Mouse (Mus musculus): ENCODE measurements around the gene Dkk2. TPM values are rescaled to one million over a fixed set of nuclear protein-coding genes. Genes with fewer than 3 reads are reported as not detected.

Dkk2 gene
- total and polyA plus RNA-seq, 3 experiments = not detected

DNA sequence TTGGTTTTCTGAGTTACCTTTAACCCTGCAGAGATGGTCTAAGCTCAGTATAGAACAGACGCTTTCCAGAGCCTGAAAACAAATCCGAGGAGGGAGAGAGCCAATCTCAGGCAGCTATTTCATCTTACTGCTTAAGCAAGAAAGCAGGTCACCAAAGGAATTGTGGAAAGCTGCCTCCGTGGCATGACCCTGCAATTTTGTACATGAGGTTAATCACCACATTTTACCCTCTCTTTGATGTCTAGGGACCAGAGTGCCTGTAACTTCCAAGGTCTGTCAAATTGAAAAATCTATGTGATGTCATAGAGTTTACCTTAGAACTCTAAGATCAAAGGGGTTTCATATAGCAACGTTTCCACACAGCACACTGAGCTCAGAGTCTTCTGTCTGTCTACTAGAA lies 37.5 kb downstream of the Dkk2 start:
- Histone ChIP-seq H3K27me3 (ENCODE audit: control insufficient read depth in 1 of 2, insufficient read depth in 2 of 2, low read length in 2 of 2) (no peaks in the 10 kb centered on the region), H3K79me2 (ENCODE audit: control insufficient read depth, insufficient read depth, low read length, poor library complexity) (no peaks in the 10 kb centered on the region), H3K27ac (ENCODE audit: control insufficient read depth, low read depth, low read length) (no peak overlapping the region), H3K4me1 (ENCODE audit: control insufficient read depth in 1 of 2, insufficient read depth in 2 of 2, low read length in 2 of 2) (no peaks in the 10 kb centered on the region), H3K9ac (ENCODE audit: control insufficient read depth, low read depth, low read length, poor library complexity, severe bottlenecking) (no peak overlapping the region), H3K9me3 (replicated peaks; ENCODE audit: insufficient read depth, low read length) (no peaks in the 10 kb centered on the region), H3K36me3 (ENCODE audit: control insufficient read depth in 1 of 2, insufficient read depth in 2 of 2, low read length in 2 of 2) (no peaks in the 10 kb centered on the region), H3K4me3 (ENCODE audit: control insufficient read depth in 1 of 2, insufficient read depth in 1 of 2, low read depth in 2 of 2, low read length in 2 of 2) (no peak overlapping the region)
- no peak for DNase-seq (ENCODE audit: low read depth, low spot score)
- TF ChIP-seq ZMIZ1 (IDR thresholded peaks at IDR 0.05; ENCODE audit: low read depth, low read length) (no peak), NELFE (IDR thresholded peaks at IDR 0.05; ENCODE audit: low read depth, low read length) (no peak), MEF2A (IDR thresholded peaks at IDR 0.05; ENCODE audit: extremely low read depth, insufficient replicate concordance, low read depth, low read length, poor library complexity, severe bottlenecking) (no peak), RCOR1 (IDR thresholded peaks at IDR 0.05; ENCODE audit: low read depth, low read length) (no peak), GATA1 (IDR thresholded peaks at IDR 0.05; ENCODE audit: low read depth, low read length) (no peak), CTCF (IDR thresholded peaks at IDR 0.05 in 2 of 3, conservative IDR thresholded peaks at IDR 0.05 in 1 of 3; ENCODE audit: control insufficient read depth in 1 of 3, insufficient read depth in 1 of 3, low read depth in 2 of 3, low read length in 3 of 3, poor library complexity in 1 of 3, severe bottlenecking in 1 of 3) (no peak), MAZ (IDR thresholded peaks at IDR 0.05; ENCODE audit: low read depth, low read length) (no peak), TAL1 (IDR thresholded peaks at IDR 0.05; ENCODE audit: low read length) (no peak), ETS1 (IDR thresholded peaks at IDR 0.05; ENCODE audit: low read depth, low read length) (no peak), RAD21 (IDR thresholded peaks at IDR 0.05; ENCODE audit: low read depth, low read length) (no peak), TCF12 (IDR thresholded peaks at IDR 0.05; ENCODE audit: low read depth, low read length) (no peak), E2F4 (IDR thresholded peaks at IDR 0.05; ENCODE audit: borderline replicate concordance, low read depth, low read length) (no peak), MXI1 (IDR thresholded peaks at IDR 0.05; ENCODE audit: low read depth, low read length) (no peak), BHLHE40 (IDR thresholded peaks at IDR 0.05; ENCODE audit: borderline replicate concordance, low read depth, low read length) (no peak), ELF1 (IDR thresholded peaks at IDR 0.05; ENCODE audit: low read depth, low read length) (no peak), POLR2AphosphoS2 (IDR thresholded peaks at IDR 0.05; ENCODE audit: low read length) (no peak), HCFC1 (IDR thresholded peaks at IDR 0.05; ENCODE audit: low read depth, low read length) (no peak), POLR2AphosphoS5 (IDR thresholded peaks at IDR 0.05; ENCODE audit: borderline replicate concordance, low read depth, low read length) (no peak)

DNA sequence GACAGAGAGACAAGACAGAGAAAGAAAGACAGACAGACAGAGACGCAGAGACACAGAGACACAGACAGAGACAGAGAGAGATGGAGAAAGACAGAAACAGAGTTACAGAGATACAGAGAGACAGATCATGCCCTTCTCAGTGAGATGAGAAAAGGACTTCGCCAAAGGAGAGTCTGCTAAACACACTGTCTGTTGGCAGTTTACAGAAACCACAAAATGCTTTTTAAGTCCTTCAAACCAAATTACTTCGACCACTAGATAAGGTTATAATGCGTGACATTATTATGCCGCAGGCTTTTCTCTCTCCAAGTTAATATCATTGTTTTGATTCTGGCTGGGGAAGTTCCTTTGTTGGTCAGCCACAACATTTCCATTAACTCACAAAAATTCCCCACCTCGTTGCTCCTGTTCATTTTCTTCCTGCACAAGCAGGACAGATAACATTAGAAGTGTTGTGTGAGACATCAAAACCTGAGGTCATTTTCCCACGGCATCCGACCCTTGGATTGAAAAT lies 40.2 kb downstream of the Dkk2 start:
- Histone ChIP-seq H3K27me3 (ENCODE audit: control insufficient read depth in 1 of 2, insufficient read depth in 2 of 2, low read length in 2 of 2) (no peaks in the 10 kb centered on the region), H3K27ac (ENCODE audit: control insufficient read depth, low read depth, low read length) (no peak overlapping the region), H3K4me3 (ENCODE audit: control insufficient read depth in 1 of 2, insufficient read depth in 1 of 2, low read depth in 2 of 2, low read length in 2 of 2) (no peak overlapping the region), H3K36me3 (ENCODE audit: control insufficient read depth in 1 of 2, insufficient read depth in 2 of 2, low read length in 2 of 2) (no peaks in the 10 kb centered on the region), H3K9me3 (replicated peaks; ENCODE audit: insufficient read depth, low read length) (no peaks in the 10 kb centered on the region), H3K4me1 (ENCODE audit: control insufficient read depth in 1 of 2, insufficient read depth in 2 of 2, low read length in 2 of 2) (no peaks in the 10 kb centered on the region), H3K79me2 (ENCODE audit: control insufficient read depth, insufficient read depth, low read length, poor library complexity) (no peaks in the 10 kb centered on the region), H3K9ac (ENCODE audit: control insufficient read depth, low read depth, low read length, poor library complexity, severe bottlenecking) (no peak overlapping the region)
- no peak for DNase-seq (ENCODE audit: low read depth, low spot score)
- TF ChIP-seq UBTF (IDR thresholded peaks at IDR 0.05; ENCODE audit: borderline replicate concordance, insufficient read depth, low read depth, low read length) = no peak
- TF ChIP-seq MYB (IDR thresholded peaks at IDR 0.05; ENCODE audit: low read depth, low read length) = no peak
- no peak for TF ChIP-seq MYC (IDR thresholded peaks at IDR 0.05; ENCODE audit: low read depth, low read length)
- no peak for TF ChIP-seq RAD21 (IDR thresholded peaks at IDR 0.05; ENCODE audit: low read depth, low read length)
- TF ChIP-seq MAX (IDR thresholded peaks at IDR 0.05; ENCODE audit: low read length) = no peak
- TF ChIP-seq TBP (IDR thresholded peaks at IDR 0.05; ENCODE audit: low read depth, low read length) = no peak
- no peak for TF ChIP-seq USF2 (IDR thresholded peaks at IDR 0.05; ENCODE audit: borderline replicate concordance in 1 of 2, insufficient read depth in 1 of 2, low read depth in 1 of 2, low read length in 2 of 2)
- no peak for TF ChIP-seq CHD1 (IDR thresholded peaks at IDR 0.05; ENCODE audit: low read depth, low read length)
- TF ChIP-seq BHLHE40 (IDR thresholded peaks at IDR 0.05; ENCODE audit: borderline replicate concordance, low read depth, low read length) = no peak
- TF ChIP-seq KAT2A (conservative IDR thresholded peaks at IDR 0.05; ENCODE audit: low read depth, low read length) = no peak
